Mouse (Mus musculus): ENCODE data around the gene Atp13a2.

The Atp13a2 gene

GRCm38 (mm10) chr4:140986711-140987395 lies at the start of gene Atp13a2:
Gene Atp13a2 (plus strand): TSS chr4:140986873.
- DNase-seq (ENCODE audit: low spot score in 2 of 2), result peak; percentile 84 to 91

GRCm38 (mm10) chr4:140944356-140944755 lies 42.3 kb upstream of the Atp13a2 start:
- DNase-seq (ENCODE audit: low spot score in 2 of 2), result no peak

- DNase-seq (ENCODE audit: low spot score in 2 of 2), result no peak
Observed at GRCm38 (mm10) chr4:140944961-140945442, 41.7 kb upstream of the Atp13a2 start.

GRCm38 (mm10) chr4:140945571-140945970 lies 41.1 kb upstream of the Atp13a2 start:
- DNase-seq (ENCODE audit: low spot score in 2 of 2), result no peak

- no peak for DNase-seq (ENCODE audit: low spot score in 2 of 2)
Observed at GRCm38 (mm10) chr4:140946048-140946447, 40.6 kb upstream of the Atp13a2 start.

- DNase-seq (ENCODE audit: low spot score in 2 of 2), result no peak
Observed at GRCm38 (mm10) chr4:140946580-140947205, 40.0 kb upstream of the Atp13a2 start.

- no peak for DNase-seq (ENCODE audit: low spot score in 2 of 2)
Observed at GRCm38 (mm10) chr4:140947487-140948440, 38.9 kb upstream of the Atp13a2 start.

GRCm38 (mm10) chr4:140948481-140948880 lies 38.2 kb upstream of the Atp13a2 start:
- DNase-seq (ENCODE audit: low spot score in 2 of 2), result no peak

GRCm38 (mm10) chr4:140949052-140949451 lies 37.6 kb upstream of the Atp13a2 start:
- no peak for DNase-seq (ENCODE audit: low spot score in 2 of 2)

GRCm38 (mm10) chr4:140949616-140950015 lies 37.1 kb upstream of the Atp13a2 start:
- DNase-seq (ENCODE audit: low spot score in 2 of 2), result no peak

- no peak for DNase-seq (ENCODE audit: low spot score in 2 of 2)
Observed at GRCm38 (mm10) chr4:140950574-140950973, 36.1 kb upstream of the Atp13a2 start.

GRCm38 (mm10) chr4:140951861-140952641 lies 34.6 kb upstream of the Atp13a2 start:
- no peak for DNase-seq (ENCODE audit: low spot score in 2 of 2)

GRCm38 (mm10) chr4:140957131-140957702 lies 29.5 kb upstream of the Atp13a2 start:
- DNase-seq (ENCODE audit: low spot score in 2 of 2), result no peak

GRCm38 (mm10) chr4:140957725-140958124 lies 28.9 kb upstream of the Atp13a2 start:
- DNase-seq (ENCODE audit: low spot score in 2 of 2), result peak; percentile 71 to 79

- no peak for DNase-seq (ENCODE audit: low spot score in 2 of 2)
Observed at GRCm38 (mm10) chr4:140958319-140958718, 28.4 kb upstream of the Atp13a2 start.

- no peak for DNase-seq (ENCODE audit: low spot score in 2 of 2)
Observed at GRCm38 (mm10) chr4:140959128-140959679, 27.5 kb upstream of the Atp13a2 start.

GRCm38 (mm10) chr4:140959715-140960479 lies 26.8 kb upstream of the Atp13a2 start:
- DNase-seq (ENCODE audit: low spot score in 2 of 2), result no peak

- peak; percentile 95 for DNase-seq (ENCODE audit: low spot score in 2 of 2)
Observed at GRCm38 (mm10) chr4:140960781-140961466, 25.7 kb upstream of the Atp13a2 start, which contains the start of gene Sdhb. Gene Sdhb (plus strand): TSS chr4:140961203.

All from frontal cortex, postnatal 10 days (tissue).